Mouse (Mus musculus) megakaryocyte-erythroid progenitor cell, adult 5-6 weeks (primary cell): Measurements from ENCODE around the gene Lep. TPM values are rescaled to one million over a fixed set of nuclear protein-coding genes. Genes with fewer than 3 reads are reported as not detected.

Experiments
- ATAC-seq: replicated peaks from 2 replicates; pipeline ENCODE4 v1.8.0; 2016; ENCODE audit warnings: mild to moderate bottlenecking, inconsistent platforms; ENCODE audit not compliant: severe bottlenecking, poor library complexity, low FRiP score, low TSS enrichment
- total RNA-seq, 2 experiments: library from RNA; stranded (forward) in 1 of 2; stranded (reverse) in 1 of 2; fragments of 200-1000, 215-1000 nt in 1 of 2; fragments of >200 nt in 1 of 2; fragmentation: Nextera tagmentation in 1 of 2; gene quantifications; 2 replicates each; pipeline ENCODE4 v1.2.3; 2014 to 2017

Lep gene
- total RNA-seq, 2 experiments from 2014 or later: not detected

DNA sequence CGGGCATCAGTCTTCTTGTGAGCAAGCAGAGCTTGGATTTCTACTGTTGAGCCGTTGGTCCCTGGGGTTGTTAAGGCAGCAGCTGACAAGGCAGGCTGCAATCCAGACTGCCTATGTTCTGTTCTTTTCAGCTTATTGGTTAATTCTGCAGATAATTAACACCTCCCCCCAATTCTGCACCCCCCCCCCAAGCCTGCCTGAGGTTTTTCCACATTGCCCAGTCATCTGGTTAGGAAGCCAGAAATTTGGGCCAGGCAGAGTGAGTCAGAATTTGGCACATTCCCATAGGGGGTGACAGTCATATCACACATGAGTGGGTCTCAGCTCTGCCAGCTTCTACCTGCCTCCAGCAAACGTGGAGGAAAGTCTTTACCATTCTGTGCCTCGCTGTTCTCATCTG lies 23.3 kb upstream of the Lep start:
- ATAC-seq: no peak

DNA sequence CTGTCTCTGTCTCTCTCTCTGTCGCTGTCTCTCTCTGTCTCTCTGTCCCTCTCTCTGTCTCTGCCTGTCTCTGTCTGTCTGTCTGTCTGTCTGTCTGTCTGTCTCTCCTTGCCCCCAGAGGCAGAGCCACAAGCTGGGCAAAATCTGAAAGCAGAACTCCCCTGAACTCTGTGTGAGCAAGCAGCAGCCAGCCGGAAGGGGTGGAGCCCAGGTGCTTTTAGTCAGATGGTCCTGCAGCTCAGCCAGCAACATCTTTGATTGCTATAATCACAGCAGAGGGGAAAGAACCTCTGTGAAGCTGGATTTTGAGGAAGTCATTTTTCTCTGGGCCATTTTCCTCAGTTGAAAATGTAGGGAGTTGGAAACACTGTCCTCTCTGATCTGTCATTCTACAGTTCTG lies 19.8 kb upstream of the Lep start:
- ATAC-seq: no peak

DNA sequence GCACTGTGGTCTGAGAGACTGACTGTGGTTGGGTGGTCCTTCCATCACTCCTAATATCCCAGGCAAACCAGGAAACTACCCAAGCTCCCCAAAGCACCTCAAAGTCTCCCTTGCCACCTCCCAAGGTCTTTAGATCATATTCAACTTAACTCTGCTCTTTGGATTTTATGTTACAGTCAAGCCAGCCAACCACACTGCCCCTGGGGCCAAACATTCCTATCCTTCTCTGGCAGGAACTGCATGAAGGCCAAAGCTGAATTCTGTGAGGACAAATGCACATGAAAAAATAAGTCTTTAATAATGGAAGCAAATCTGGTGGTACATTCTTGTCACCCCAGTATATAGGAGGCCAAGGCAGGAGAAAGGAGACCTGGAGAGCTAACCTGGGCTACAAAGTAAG lies 16.0 kb upstream of the Lep start:
- ATAC-seq: no peak

DNA sequence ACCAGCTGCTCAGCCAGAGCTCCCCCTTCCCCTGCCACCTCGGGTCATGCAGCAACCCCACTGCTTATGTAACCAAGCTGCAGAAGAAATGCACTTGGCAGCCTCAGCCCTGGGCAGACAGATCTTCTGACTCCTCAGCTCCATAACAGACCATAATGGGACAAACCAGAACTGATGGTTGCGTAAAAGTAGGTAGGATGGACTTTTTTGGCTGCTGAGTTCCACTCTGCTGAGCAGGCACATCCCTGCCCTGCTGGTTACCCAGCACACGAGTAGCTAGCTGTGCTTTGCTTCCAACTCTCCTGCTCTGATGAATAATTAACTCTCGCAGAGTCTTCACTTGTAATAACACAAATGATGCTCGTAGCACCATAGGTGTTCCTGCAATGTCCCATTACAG lies 10.1 kb upstream of the Lep start:
- no peak for ATAC-seq

DNA sequence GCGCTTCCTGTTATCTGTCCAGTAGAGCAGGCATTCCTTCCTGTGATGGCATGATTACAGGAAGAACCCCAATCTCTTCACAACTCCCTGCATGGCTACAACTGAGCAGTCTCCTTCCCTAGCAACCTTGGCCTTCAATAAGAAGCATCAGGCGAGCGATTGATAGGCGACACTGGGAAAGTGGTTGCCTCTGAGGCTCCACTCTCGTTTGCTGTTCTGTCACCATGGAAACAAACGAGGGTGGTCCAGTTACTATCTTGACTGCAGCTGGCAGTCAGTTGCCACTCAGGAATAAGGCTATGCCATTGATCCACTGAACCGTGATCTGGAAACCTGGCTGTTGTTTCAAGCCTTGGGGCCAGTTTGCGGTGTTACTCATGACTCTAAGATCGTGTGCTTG lies 7.8 kb upstream of the Lep start:
- ATAC-seq: no peak

DNA sequence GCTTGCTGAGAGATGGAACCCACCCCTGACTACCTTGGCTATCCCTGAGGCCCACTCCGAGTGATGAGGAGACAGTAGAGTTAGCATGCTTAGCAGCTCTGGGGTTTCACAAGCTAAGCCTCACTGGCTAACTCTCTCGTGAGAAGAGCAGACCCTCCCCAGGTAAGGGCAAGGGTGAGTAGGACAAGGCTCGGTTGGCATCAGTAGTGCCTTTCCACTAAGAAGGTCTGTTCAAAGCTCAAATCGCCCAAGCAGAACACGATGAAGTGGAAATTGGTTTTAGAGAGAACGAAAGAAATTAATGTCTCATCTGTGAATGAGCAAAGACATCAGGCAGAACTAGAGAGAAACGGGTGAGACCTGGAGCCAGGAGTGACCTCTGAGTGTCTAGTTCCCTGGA lies 6.8 kb upstream of the Lep start:
- no peak for ATAC-seq

DNA sequence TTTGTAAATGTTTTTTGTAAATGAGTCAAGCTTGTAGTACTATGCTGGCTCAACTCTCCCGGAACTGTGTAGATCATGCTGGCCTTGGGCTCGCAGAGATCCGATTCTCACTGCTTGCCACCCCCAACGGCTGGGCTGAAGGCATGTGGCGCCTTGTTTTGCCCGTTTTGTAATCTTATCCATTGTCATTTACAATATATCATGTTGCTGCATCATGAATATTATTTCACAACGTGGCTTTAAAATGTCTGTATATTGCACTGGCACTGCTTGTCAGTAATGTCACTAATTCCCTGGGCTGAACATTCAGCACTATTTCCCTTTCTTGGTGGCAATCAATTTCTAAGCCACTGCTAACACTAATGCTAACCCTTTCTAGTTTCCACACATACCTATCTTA lies 3.6 kb upstream of the Lep start:
- ATAC-seq: no peak

DNA sequence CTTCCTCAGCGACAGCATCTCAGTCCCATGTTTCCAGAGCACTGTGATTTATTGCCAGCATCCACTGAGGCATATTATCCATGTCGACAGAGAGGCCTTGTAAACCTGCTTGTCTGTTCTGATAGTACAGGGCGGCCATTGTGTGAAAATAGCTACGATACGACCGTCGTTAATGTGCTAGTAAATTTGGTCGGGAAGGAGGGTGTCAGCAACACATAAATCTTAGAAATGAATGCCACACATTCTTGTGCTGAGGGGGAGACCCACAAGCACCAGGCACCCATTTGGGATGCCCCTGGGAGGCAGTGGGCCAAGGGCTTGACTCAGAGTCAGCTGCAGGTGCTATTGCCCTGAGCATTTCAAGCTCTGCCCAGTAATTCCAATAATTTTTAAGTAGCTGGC lies 6.4 kb downstream of the Lep start:
- no peak for ATAC-seq

DNA sequence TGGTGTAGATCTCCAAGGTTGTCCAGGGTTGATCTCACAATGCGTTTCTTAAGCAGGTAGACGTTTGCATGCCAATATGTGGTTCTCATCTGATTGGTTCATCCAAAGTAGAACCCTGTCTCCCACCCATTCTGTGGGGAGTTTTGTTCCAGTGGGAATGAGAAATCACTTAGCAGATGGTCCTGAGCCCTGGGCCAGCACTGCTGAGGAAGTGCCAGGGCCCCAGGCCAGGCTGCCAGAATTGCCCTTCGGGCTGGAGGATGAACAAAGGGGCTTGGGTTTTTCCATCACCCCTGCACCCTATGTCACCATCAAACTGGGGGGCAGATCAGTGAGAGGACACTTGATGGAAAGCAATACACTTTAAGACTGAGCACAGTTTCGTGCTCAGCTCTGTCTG lies 12.2 kb downstream of the Lep start:
- no peak for ATAC-seq

DNA sequence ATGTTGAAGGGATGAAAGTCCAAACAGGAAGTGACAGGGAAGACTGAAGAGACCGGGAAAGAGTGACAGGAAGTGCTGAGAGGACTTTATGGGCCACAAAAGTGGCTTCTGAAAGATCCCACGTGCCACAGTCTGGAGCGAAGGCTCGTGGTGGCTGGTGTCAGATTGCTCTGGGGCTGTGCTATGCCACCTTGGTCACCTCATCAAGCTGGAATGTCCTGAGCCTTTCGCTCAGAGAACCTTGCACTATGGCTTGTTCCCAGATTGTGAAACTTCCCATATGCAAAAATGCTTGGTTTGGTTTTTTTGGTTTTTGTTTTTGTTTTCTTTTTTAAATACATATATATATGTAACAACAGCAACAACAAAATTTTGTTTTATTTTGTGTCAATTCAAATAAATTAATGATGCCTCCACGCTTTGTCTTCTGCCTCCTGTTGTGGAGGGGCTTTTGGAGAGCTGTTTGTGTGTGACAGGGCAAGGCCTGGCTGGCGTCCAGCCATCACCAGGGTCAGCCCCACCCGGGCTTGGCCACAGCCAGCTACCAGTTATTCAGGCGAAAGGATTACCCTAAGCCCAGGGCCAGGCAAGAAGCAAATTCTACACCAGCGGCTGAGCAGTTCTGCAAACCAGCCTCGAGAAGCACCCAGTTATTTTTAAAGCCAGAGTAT lies 13.6 kb downstream of the Lep start:
- no peak for ATAC-seq

DNA sequence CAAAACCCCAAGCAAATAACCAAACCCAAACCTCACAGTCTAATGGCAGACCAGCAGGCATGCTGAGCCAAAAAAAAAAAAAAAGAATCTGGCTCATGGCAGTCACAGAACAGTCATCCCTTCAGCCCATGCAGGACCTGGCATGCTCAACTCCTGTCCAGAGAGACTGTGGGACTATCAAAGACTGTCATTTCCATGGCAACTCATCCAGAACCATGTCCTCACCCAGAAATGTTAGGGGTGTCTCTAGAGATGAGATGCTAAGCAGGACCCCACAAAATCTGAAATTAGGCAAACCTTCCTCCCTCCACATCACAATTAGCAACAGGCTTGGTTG lies 14.1 kb downstream of the Lep start:
- no peak for ATAC-seq

DNA sequence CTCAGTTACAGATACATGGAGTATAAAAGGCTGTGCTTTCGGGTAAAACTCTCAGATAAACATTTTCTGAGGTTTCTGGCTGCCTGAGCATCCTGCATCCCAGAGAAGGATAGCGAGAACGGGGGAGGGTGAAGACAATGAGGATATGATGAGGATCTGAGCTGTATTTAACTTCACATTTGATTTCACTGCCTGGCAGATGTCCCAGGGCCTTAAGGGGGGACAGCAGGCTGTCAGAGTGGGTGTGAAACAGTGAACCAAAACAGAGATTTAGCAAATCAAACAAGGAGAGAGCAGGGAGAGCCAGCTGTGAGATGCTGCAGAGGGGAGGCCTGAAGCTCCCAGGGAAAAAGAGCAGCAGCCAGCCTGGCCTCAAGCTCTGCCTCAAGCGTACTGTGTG lies 19.3 kb downstream of the Lep start:
- no peak for ATAC-seq

DNA sequence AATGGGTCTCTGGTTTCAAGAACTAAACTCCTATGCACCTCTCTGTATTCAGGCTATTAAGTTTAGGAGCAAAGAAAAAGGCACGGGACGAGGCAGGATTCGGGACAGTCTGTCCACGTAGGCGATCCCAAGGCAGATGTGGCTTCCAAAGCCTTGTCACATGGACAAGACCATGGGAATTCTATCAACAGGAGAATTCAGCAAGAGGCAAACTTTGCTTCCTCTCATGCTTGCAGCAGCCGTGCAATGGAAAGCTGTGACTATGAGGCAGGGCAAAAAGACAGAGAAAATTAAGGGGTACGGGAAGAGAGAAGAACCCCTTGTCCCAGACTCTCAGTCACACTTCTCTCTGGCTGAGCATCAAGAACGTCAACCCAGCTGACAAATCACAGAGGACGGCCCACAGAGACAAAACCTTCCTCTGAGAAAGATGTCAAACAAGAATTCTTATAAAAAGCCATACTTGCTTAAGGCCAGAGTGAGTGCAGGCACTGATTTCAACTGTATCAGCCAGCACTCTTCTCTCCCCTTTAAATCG lies 21.9 kb downstream of the Lep start:
- ATAC-seq: no peak

DNA sequence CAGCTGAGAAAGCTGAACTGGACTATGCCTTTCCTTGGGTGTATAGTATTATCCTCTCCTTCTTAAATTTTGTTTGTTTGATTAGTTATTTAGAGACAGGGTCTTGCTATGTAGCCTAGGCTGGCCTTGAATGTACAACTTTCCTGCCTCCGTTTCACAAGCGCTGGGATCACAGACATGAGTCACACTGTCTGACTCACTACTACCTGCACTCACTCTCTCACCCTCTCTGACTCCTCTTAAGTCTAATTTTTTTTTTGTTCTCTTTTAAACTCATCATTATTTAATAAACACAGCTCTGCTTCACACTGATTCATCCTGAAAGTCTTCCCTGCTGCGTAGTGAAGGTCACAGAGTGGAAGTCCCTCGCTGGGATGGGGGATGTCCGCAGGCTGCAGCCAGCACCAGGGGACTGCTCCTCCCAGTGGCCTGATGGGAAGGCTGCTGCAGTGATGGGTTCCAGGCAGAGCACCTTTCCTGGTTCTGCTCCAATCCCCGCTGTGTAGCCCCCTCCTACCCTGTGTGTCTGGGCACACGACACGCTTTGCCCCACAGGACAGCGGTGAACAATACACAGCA lies 22.8 kb downstream of the Lep start:
- ATAC-seq: no peak

DNA sequence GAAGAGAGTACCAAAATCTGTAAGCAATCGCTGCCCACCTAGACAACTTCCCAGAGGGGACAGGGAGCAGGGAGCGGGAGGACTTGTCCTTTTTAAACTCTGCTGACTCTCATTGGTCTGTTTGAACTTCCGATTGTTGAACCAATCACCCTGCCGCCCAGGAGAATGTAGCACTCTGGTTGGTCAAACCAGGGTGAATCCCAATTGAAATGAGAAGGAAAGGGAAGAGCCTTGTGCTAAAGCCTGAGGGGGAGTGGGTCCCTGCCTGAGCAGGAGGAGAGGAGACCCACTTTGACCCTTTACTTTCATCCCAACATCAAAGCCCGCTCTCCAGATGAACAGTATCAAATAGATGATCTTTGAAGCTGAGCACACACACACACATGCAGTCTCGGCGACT lies 24.4 kb downstream of the Lep start:
- no peak for ATAC-seq

DNA sequence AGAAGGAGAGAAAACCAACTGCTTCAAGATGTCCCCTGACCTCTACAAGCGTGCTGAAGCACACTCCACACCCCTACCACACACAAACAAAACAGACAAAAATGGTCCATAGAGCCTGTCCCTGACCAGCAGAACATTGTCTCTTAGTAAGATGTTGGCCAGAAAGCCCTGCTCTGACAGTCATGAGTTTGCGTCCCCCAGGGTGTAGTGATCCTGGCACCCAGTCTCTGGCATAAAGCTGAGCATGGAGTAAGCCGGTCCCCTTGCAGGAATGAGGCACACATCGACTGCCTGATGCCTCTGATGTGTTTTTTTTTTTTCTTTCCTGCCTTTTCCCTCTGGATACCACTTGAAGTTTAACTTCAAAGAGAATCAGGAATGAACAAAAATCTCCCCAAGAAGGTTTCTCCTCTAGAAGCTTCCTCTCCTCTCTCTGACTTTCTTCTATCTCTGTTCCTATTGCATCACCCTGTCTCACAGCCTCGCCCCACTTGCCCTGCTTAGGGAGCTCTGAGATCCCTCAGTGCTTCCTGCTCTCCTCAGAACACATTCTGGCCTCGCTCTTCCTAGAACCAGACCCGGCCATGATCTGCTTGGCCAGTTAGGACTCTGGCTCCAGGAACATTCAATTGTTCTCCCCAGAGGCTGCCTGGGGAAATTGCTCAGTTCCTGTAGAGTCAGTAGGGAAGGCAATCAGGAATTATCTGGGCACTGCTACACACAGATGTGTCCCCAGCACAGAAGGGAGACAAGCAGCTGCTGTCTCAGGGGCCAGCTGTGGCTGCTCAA lies 28.1 kb downstream of the Lep start:
- no peak for ATAC-seq

DNA sequence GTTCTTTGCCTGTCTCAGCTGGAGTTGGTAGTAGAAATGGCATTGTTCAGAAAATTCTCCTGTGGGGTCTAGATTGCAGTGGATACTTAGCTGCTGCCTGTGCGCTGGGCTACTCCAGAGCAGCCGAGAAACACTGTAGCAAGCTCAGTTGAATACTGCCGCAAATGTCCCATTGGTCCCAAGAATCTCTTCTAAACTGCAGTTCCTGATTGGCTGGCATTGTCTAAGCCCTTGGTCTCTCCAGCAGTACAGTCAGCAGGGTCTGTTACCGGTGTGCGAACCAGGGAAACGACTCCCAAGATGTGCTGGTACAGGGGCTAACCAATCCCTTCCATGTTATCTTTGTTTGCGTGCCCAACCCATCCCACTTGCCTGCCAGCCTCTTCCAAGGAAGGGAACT lies 32.2 kb downstream of the Lep start:
- ATAC-seq: no peak

DNA sequence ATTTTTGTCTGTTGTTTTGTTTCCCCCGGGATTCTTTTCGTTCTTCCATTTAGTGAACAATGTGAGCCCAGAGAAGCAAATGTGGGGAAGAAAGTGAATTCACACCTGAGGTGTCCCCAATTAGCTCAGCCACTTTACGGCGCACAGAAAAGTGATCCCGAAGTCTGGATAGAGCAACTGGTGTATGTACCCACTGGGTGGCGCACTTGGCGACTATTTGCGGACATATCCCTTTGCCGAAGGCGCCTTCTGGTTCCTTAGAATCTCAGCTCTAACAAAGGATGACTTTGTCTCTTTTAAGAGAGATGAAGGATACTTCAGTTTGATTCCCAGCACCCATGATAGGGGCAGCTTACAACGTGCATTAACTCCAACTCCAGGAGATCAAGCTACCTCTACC lies 32.9 kb downstream of the Lep start:
- no peak for ATAC-seq

DNA sequence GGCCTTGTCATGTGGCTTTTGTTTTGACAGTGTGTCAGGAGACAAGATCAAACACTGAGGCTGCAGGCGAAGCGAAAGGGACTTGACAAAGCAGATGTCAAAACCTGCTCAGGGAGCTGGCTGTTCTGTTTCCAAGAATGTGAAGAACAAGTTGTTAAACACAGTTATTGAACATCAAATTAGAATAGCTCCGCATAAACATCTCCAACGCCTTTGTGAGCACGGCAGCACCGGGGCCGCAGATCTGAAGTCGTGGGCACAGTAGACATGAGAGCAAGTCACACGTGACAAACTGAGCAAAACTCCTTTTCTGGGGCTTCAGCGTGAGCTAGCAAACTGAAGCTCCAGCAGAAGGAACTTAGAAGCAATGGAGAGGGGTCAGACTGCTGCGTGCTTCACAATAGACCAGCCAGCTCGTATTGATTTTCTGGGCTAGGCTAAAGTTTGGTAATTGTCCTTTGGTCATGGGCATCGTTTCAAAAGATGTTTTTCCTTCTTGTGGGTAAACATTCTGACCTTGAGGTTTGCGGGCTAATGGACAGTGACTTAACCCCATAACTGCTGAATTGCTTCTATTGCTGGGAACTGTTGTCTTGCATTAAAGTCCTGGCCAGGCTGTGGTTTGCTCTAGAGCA lies 39.6 kb downstream of the Lep start:
- no peak for ATAC-seq

DNA sequence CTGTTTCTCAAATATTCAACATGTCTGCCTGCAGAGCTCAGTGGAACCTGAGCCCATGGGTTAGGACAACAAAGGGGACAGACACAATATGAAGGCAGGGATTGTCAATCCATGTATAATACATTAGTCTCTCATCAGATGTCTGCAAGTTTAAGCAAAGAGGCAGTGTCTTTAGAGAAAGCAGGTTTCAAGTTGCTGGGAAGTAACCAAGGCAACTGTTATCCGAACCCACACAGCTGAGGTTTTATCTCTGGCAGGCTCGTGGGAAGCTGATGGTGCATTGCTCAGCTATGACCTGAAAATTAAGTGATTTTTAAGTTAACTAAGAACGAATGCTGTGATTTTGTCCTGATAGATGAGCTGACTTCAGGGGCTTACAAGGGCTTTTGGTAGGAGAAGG lies 40.4 kb downstream of the Lep start:
- ATAC-seq: no peak
